Mouse (Mus musculus) neural tube, embryonic 11.5 days (tissue): ENCODE measurements around the gene Asic2. TPM values are rescaled to one million over a fixed set of nuclear protein-coding genes. Genes with fewer than 3 reads are reported as not detected.

Source experiments
- ATAC-seq: fragments of 200-750 bp; cut with Nextera tagmentation; 2 replicates; pipeline ENCODE4 v1.8.0; 2017; ENCODE audit warnings: moderate number of reproducible peaks, mild to moderate bottlenecking, moderate TSS enrichment, moderate library complexity; ENCODE audit not compliant: insufficient read depth, low FRiP score, low TSS enrichment
- DNase-seq: peaks from one replicate; pipeline ENCODE4 v3.0.0-alpha.2; 2015; ENCODE audit warnings: low spot score
- H3K27ac ChIP-seq: fragments of 300-500 bp; sonication (generic); 2 replicates; pipeline ENCODE4 v1.5.1; 2014; ENCODE audit warnings: low read depth, mild to moderate bottlenecking, low read length
- H3K27me3 ChIP-seq: fragments of 300-500 bp; sonication (generic); 2 replicates; pipeline ENCODE4 v1.6.1; 2014; ENCODE audit warnings: mild to moderate bottlenecking, low read length, mixed read lengths; ENCODE audit not compliant: control insufficient read depth, insufficient read depth
- H3K36me3 ChIP-seq: fragments of 300-500 bp; sonication (generic); 2 replicates; pipeline ENCODE4 v1.6.1; 2014; ENCODE audit warnings: mild to moderate bottlenecking, low read length, moderate library complexity, mixed read lengths; ENCODE audit not compliant: control insufficient read depth, insufficient read depth
- H3K4me1 ChIP-seq: fragments of 300-500 bp; sonication (generic); 2 replicates; pipeline ENCODE4 v1.6.1; 2014; ENCODE audit warnings: low read length, mixed read lengths; ENCODE audit not compliant: control insufficient read depth, insufficient read depth
- H3K4me2 ChIP-seq: fragments of 300-500 bp; sonication (generic); 2 replicates; pipeline ENCODE4 v1.6.1; 2014; ENCODE audit warnings: low read depth, mild to moderate bottlenecking, moderate library complexity
- H3K4me3 ChIP-seq: fragments of 300-500 bp; sonication (generic); 2 replicates; pipeline ENCODE4 v1.5.1; 2014; ENCODE audit warnings: low read depth, low read length
- H3K9ac ChIP-seq: fragments of 300-500 bp; sonication (generic); 2 replicates; pipeline ENCODE4 v1.6.1; 2014; ENCODE audit warnings: mild to moderate bottlenecking, low read length
- H3K9me3 ChIP-seq: fragments of 300-500 bp; sonication (generic); 2 replicates; pipeline ENCODE4 v1.6.1; 2016; ENCODE audit warnings: low read length; ENCODE audit not compliant: control insufficient read depth
- WGBS: fragments of 180-500 bp; shearing (Covaris S2); extraction: QIAGEN DNeasy Blood & Tissue Kit; methylation state at CpG from one replicate; pipeline ENCODE4 v1.1.7; 2014; 5-methylcytosine and 5-hydroxymethylcytosine counted together
- polyA plus RNA-seq: library from polyadenylated mRNA; unstranded; fragments of >200 nt; fragmentation: Nextera tagmentation; extraction: Ambion mirVana; gene quantifications from 2 replicates; pipeline ENCODE4 v1.2.1, GENCODE M21; 2014

Gene Asic2
- polyA plus RNA-seq, 1 experiment from 2014 or later: 2.5 TPM

- WGBS: 84% methylated on average over 7 of the region's 7 CpGs
- Histone ChIP-seq H3K36me3 (no peaks in the 10 kb centered on the region), H3K4me1 (no peaks in the 10 kb centered on the region), H3K9me3 (no peaks in the 10 kb centered on the region), H3K27me3 (no peaks in the 10 kb centered on the region), H3K4me3 (no peak overlapping the region), H3K4me2 (no peak overlapping the region), H3K27ac (no peak overlapping the region), H3K9ac (no peak overlapping the region)
- DNase-seq (no peak), ATAC-seq (no peak)
These were observed 1081.9 kb downstream of the Asic2 start for GRCm38 (mm10) chr11:80886365-80886764.

GRCm38 (mm10) chr11:80884521-80885231, 1083.6 kb downstream of the Asic2 start:
- H3K4me3 ChIP-seq: no peak overlapping the region
- 90% methylated on average over 6 of the region's 6 CpGs for WGBS
- H3K4me2 ChIP-seq: no peak overlapping the region
- no peaks in the 10 kb centered on the region for H3K9me3 ChIP-seq
- no peaks in the 10 kb centered on the region for H3K4me1 ChIP-seq
- H3K9ac ChIP-seq: no peak overlapping the region
- no peaks in the 10 kb centered on the region for H3K36me3 ChIP-seq
- DNase-seq (no peak), ATAC-seq (no peak)
- H3K27me3 ChIP-seq: no peaks in the 10 kb centered on the region
- H3K27ac ChIP-seq: no peak overlapping the region

- Histone ChIP-seq H3K27ac (no peak overlapping the region), H3K4me1 (no peaks in the 10 kb centered on the region), H3K4me3 (no peak overlapping the region), H3K36me3 (no peaks in the 10 kb centered on the region), H3K9me3 (no peaks in the 10 kb centered on the region), H3K4me2 (no peak overlapping the region), H3K27me3 (no peaks in the 10 kb centered on the region), H3K9ac (no peak overlapping the region)
- DNase-seq: no peak
- no peak for ATAC-seq
- WGBS: 90% methylated on average over 7 of the region's 7 CpGs
These were observed 1085.9 kb downstream of the Asic2 start for GRCm38 (mm10) chr11:80882229-80882810.

GRCm38 (mm10) chr11:80878026-80878425, 1090.2 kb downstream of the Asic2 start:
- Histone ChIP-seq H3K27ac (no peak overlapping the region), H3K4me1 (no peaks in the 10 kb centered on the region), H3K36me3 (no peaks in the 10 kb centered on the region), H3K4me2 (no peak overlapping the region), H3K27me3 (no peaks in the 10 kb centered on the region), H3K9me3 (no peaks in the 10 kb centered on the region), H3K4me3 (no peak overlapping the region), H3K9ac (no peak overlapping the region)
- DNase-seq (no peak), ATAC-seq (no peak)
- WGBS: 89% methylated on average over 2 of the region's 2 CpGs

GRCm38 (mm10) chr11:80877131-80877651, 1091.1 kb downstream of the Asic2 start:
- Histone ChIP-seq H3K4me1 (no peaks in the 10 kb centered on the region), H3K27ac (no peak overlapping the region), H3K4me3 (no peak overlapping the region), H3K9me3 (no peaks in the 10 kb centered on the region), H3K9ac (no peak overlapping the region), H3K27me3 (no peaks in the 10 kb centered on the region), H3K4me2 (no peak overlapping the region), H3K36me3 (no peaks in the 10 kb centered on the region)
- no peak for ATAC-seq
- no peak for DNase-seq
- WGBS: 68% methylated on average over 11 of the region's 11 CpGs

- Histone ChIP-seq H3K27me3 (no peaks in the 10 kb centered on the region), H3K4me3 (no peak overlapping the region), H3K9me3 (no peaks in the 10 kb centered on the region), H3K4me2 (no peak overlapping the region), H3K9ac (no peak overlapping the region), H3K27ac (no peak overlapping the region), H3K36me3 (no peaks in the 10 kb centered on the region), H3K4me1 (no peaks in the 10 kb centered on the region)
- WGBS: 61% methylated on average over 17 of the region's 17 CpGs
- DNase-seq: peak; percentile 72
- no peak for ATAC-seq
These were observed 1095.5 kb downstream of the Asic2 start for GRCm38 (mm10) chr11:80872509-80873474.

GRCm38 (mm10) chr11:80868039-80868438, 1100.2 kb downstream of the Asic2 start:
- Histone ChIP-seq H3K4me1 (no peaks in the 10 kb centered on the region), H3K9me3 (no peaks in the 10 kb centered on the region), H3K9ac (no peak overlapping the region), H3K4me2 (no peak overlapping the region), H3K27ac (no peak overlapping the region), H3K36me3 (no peaks in the 10 kb centered on the region), H3K27me3 (no peaks in the 10 kb centered on the region), H3K4me3 (no peak overlapping the region)
- ATAC-seq (no peak), DNase-seq (no peak)
- 89% methylated on average over 1 of the region's 1 CpGs for WGBS

GRCm38 (mm10) chr11:80862941-80863340, 1105.3 kb downstream of the Asic2 start:
- H3K9ac ChIP-seq: no peak overlapping the region
- H3K36me3 ChIP-seq: no peaks in the 10 kb centered on the region
- ATAC-seq: no peak
- 89% methylated on average over 7 of the region's 7 CpGs for WGBS
- no peaks in the 10 kb centered on the region for H3K27me3 ChIP-seq
- no peak for DNase-seq
- H3K27ac ChIP-seq: no peak overlapping the region
- H3K4me1 ChIP-seq: no peaks in the 10 kb centered on the region
- H3K4me3 ChIP-seq: no peak overlapping the region
- H3K4me2 ChIP-seq: no peak overlapping the region
- H3K9me3 ChIP-seq: no peaks in the 10 kb centered on the region
